Mouse (Mus musculus) hindbrain, embryonic 14.5 days (tissue): ENCODE measurements around the gene Cfdp1. TPM values are rescaled to one million over a fixed set of nuclear protein-coding genes. Genes with fewer than 3 reads are reported as not detected.

Source experiments
- ATAC-seq: fragments of 200-750 bp; cut with Nextera tagmentation; 2 replicates; pipeline ENCODE4 v1.8.0; 2017; ENCODE audit warnings: moderate number of reproducible peaks, mild to moderate bottlenecking, moderate TSS enrichment, moderate library complexity; ENCODE audit not compliant: low FRiP score
- DNase-seq: peaks from one replicate; pipeline ENCODE4 v3.0.0-alpha.2; 2015; ENCODE audit warnings: low spot score
- H3K27ac ChIP-seq: fragments of 300-500 bp; sonication (generic); 2 replicates; pipeline ENCODE4 v1.5.1; 2014; ENCODE audit warnings: mild to moderate bottlenecking, moderate library complexity
- H3K27me3 ChIP-seq: fragments of 300-500 bp; sonication (generic); 2 replicates; pipeline ENCODE4 v1.6.1; 2014; ENCODE audit warnings: mild to moderate bottlenecking, low read length, mixed read lengths; ENCODE audit not compliant: control insufficient read depth, insufficient read depth
- H3K36me3 ChIP-seq: fragments of 300-500 bp; sonication (generic); replicated peaks from 2 replicates; pipeline ENCODE4 v1.6.1; 2014; ENCODE audit not compliant: control insufficient read depth, insufficient read depth
- H3K4me1 ChIP-seq: fragments of 300-500 bp; sonication (generic); replicated peaks from 2 replicates; pipeline ENCODE4 v1.6.1; 2014; ENCODE audit warnings: antibody characterized with exemption, low read length, mixed read lengths; ENCODE audit not compliant: control insufficient read depth, insufficient read depth
- H3K4me2 ChIP-seq: fragments of 300-500 bp; sonication (generic); replicated peaks from 2 replicates; pipeline ENCODE4 v1.6.1; 2014; ENCODE audit warnings: mild to moderate bottlenecking, moderate library complexity
- H3K4me3 ChIP-seq: fragments of 300-500 bp; sonication (generic); replicated peaks from 2 replicates; pipeline ENCODE4 v1.5.1; 2014; ENCODE audit warnings: mild to moderate bottlenecking, low read length
- H3K9ac ChIP-seq: fragments of 300-500 bp; sonication (generic); 2 replicates; pipeline ENCODE4 v1.6.1; 2014
- H3K9me3 ChIP-seq: fragments of 300-500 bp; sonication (generic); 2 replicates; pipeline ENCODE4 v1.6.1; 2016; ENCODE audit warnings: low read length; ENCODE audit not compliant: control insufficient read depth
- whole genome bisulfite sequencing: fragments of 180-500 bp; shearing (Covaris S2); extraction: QIAGEN DNeasy Blood & Tissue Kit; methylation state at CpG from one replicate; pipeline ENCODE4 v1.1.7; 2014; 5-methylcytosine and 5-hydroxymethylcytosine counted together
- polyA plus RNA-seq: library from polyadenylated mRNA; unstranded; fragments of >200 nt; fragmentation: Nextera tagmentation; extraction: Ambion mirVana; gene quantifications from 2 replicates; pipeline ENCODE4 v1.2.1, GENCODE M21; 2014

Gene Cfdp1
- polyA plus RNA-seq, 1 experiment from 2014 or later, result 155 TPM

- no peaks in the 10 kb centered on the region for H3K27me3 ChIP-seq
- H3K27ac ChIP-seq, result no peak overlapping the region
- H3K4me3 ChIP-seq, result no peak overlapping the region
- no peak for ATAC-seq
- H3K9ac ChIP-seq, result no peak overlapping the region
- whole genome bisulfite sequencing, result 91% methylated on average over 4 of the region's 4 CpGs
- no peaks in the 10 kb centered on the region for H3K9me3 ChIP-seq
- no peak for DNase-seq
- H3K36me3 ChIP-seq, result no peaks in the 10 kb centered on the region
- H3K4me1 ChIP-seq, result peaks cover 50% of the 10 kb centered on the region
- no peak overlapping the region for H3K4me2 ChIP-seq
Measured at GRCm38 (mm10) chr8:111727553-111727952, 126.5 kb downstream of the Cfdp1 start.

- ATAC-seq, result peak; percentile 81; the same call in 1 of the 2 replicates
- 69% methylated on average over 7 of the region's 7 CpGs for WGBS
- no peak for DNase-seq
Measured at GRCm38 (mm10) chr8:111726102-111726900, 127.8 kb downstream of the Cfdp1 start.

GRCm38 (mm10) chr8:111725341-111725740 lies 128.8 kb downstream of the Cfdp1 start:
- ATAC-seq (no peak), DNase-seq (no peak)
- 93% methylated on average over 6 of the region's 6 CpGs for WGBS
- Histone ChIP-seq H3K4me3 (no peak overlapping the region), H3K27ac (no peak overlapping the region), H3K9me3 (no peaks in the 10 kb centered on the region), H3K27me3 (no peaks in the 10 kb centered on the region), H3K4me2 (no peak overlapping the region), H3K9ac (no peak overlapping the region), H3K4me1 (peaks cover 32% of the 10 kb centered on the region), H3K36me3 (peaks cover 9% of the 10 kb centered on the region)

More at GRCm38 (mm10) chr8:111726102-111726900, 127.8 kb downstream of the Cfdp1 start:
- Histone ChIP-seq H3K4me2 (no peak overlapping the region), H3K9me3 (no peaks in the 10 kb centered on the region), H3K27ac (peak overlapping the region; percentile 20; the same call in 1 of the 2 replicates), H3K4me1 (peaks cover 41% of the 10 kb centered on the region), H3K9ac (no peak overlapping the region), H3K36me3 (no peaks in the 10 kb centered on the region), H3K27me3 (no peaks in the 10 kb centered on the region), H3K4me3 (no peak overlapping the region)

GRCm38 (mm10) chr8:111720115-111720544 lies 134.0 kb downstream of the Cfdp1 start:
- Histone ChIP-seq H3K36me3 (peaks cover 28% of the 10 kb centered on the region), H3K27ac (no peak overlapping the region), H3K4me3 (no peak overlapping the region), H3K4me1 (peaks cover 26% of the 10 kb centered on the region), H3K27me3 (no peaks in the 10 kb centered on the region), H3K9me3 (no peaks in the 10 kb centered on the region), H3K9ac (no peak overlapping the region), H3K4me2 (no peak overlapping the region)
- no peak for DNase-seq
- ATAC-seq, result no peak
- 66% methylated on average over 4 of the region's 4 CpGs for WGBS

GRCm38 (mm10) chr8:111718937-111719336 lies 135.2 kb downstream of the Cfdp1 start:
- ATAC-seq (no peak), DNase-seq (no peak)
- WGBS, result 38% methylated on average over 5 of the region's 5 CpGs
- H3K9me3 ChIP-seq, result no peaks in the 10 kb centered on the region
- H3K27me3 ChIP-seq, result no peaks in the 10 kb centered on the region
- no peak overlapping the region for H3K4me3 ChIP-seq
- peak overlapping the region; percentile 69 for H3K27ac ChIP-seq
- peaks cover 26% of the 10 kb centered on the region for H3K4me1 ChIP-seq
- no peak overlapping the region for H3K4me2 ChIP-seq
- H3K36me3 ChIP-seq, result peaks cover 40% of the 10 kb centered on the region
- H3K9ac ChIP-seq, result no peak overlapping the region

Other genes starting within 250 kb of the Cfdp1 start
- 0.56 and 0.60 TPM in 2 replicates for gene Ldhd, start 223.9 kb downstream of the Cfdp1 start, polyA plus RNA-seq
- 27.5 and 28.3 TPM in 2 replicates for gene Zfp1, start 210.9 kb downstream of the Cfdp1 start, polyA plus RNA-seq
- gene Ctrb1, start 163.3 kb downstream of the Cfdp1 start, polyA plus RNA-seq, result not detected in 2 replicates
- gene Bcar1, start 110.5 kb downstream of the Cfdp1 start, polyA plus RNA-seq, result 49.1 and 52.1 TPM in 2 replicates
- gene Tmem170, start 22.5 kb upstream of the Cfdp1 start, polyA plus RNA-seq, result 2.8 and 3.7 TPM in 2 replicates
- gene Chst5, start 56.2 kb upstream of the Cfdp1 start, polyA plus RNA-seq, result 2.7 and 4.3 TPM in 2 replicates
- gene Tmem231, start 79.6 kb upstream of the Cfdp1 start, polyA plus RNA-seq, result 15.3 and 19.6 TPM in 2 replicates
- 454 and 472 TPM in 2 replicates for gene Gabarapl2, start 86.4 kb upstream of the Cfdp1 start, polyA plus RNA-seq
- gene Adat1, start 138.0 kb upstream of the Cfdp1 start, polyA plus RNA-seq, result 4.9 and 6.0 TPM in 2 replicates
- gene Kars, start 157.0 kb upstream of the Cfdp1 start, polyA plus RNA-seq, result 190 and 196 TPM in 2 replicates
- gene Terf2ip, start 157.1 kb upstream of the Cfdp1 start, polyA plus RNA-seq, result 57.4 and 60.0 TPM in 2 replicates
- gene Gm6793, start 160.7 kb upstream of the Cfdp1 start, polyA plus RNA-seq, result 0.39 and 1.2 TPM in 2 replicates